Mouse (Mus musculus) T-helper 17 cell (primary cell): ENCODE results near the gene Bub1b.
"Not testable (repeated sequence)": the region's sequence is repeated elsewhere in the genome, so short reads cannot be mapped to it uniquely, and the experiment has no call there.

ENCODE experiments used
- in situ Hi-C, 2 experiments: fragments of 300-600 bp; cut with MboI, MseI; formaldehyde crosslinking; loops; 1 replicate in 1 of 2; 2 replicates in 1 of 2; pipeline ENCODE4 v1.15.1; 2025; ENCODE audit warnings: high pct_unique_total_duplicates in 2 of 2

Gene Bub1b

DNA sequence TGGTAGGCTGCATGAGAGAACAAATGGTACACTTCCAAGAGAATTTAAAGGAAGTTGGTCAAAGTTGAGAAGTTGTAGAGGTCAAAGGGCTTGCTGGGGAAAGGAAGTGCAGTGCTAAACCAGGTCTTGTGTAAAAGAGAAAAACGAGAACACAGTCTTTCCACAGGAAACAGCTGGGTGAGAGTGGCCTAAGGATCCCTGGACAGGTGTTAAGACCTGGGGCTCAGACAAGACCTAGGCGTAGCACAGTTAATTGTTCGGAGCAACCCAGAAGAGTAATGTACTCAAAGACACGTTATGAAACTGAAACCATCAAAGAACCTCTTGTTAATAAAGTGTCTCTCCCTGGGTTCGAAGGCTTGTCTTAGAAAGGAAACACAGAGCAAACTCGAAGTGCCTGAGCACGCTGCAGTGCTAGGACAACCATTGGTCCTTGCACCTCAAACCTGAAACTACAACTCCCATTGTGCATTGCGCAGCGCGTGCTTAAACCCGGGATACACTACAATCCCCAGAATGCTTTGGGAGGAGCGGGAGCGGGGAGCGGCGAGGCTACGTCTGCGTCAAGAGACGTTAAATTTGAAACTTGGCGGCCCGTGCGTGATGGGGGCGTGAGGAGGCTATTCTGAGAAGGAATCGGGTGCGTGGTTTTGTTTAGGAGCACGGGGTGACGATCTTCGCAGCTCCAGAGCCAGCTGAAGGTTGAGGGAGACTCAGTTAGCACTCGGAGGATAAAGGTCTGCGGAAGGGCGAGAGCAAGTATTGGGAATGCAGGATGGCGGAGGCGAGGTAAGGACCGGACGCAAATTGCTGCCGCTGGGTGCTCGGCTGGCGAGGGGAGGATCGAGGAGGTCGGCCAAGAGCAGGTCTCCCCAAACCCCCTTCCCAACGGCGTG is at the start of gene Bub1b:
Gene Bub1b (plus strand): TSS at position 539 of the 896 bp plus-strand sequence.
- in situ Hi-C loops = no loop called here

DNA sequence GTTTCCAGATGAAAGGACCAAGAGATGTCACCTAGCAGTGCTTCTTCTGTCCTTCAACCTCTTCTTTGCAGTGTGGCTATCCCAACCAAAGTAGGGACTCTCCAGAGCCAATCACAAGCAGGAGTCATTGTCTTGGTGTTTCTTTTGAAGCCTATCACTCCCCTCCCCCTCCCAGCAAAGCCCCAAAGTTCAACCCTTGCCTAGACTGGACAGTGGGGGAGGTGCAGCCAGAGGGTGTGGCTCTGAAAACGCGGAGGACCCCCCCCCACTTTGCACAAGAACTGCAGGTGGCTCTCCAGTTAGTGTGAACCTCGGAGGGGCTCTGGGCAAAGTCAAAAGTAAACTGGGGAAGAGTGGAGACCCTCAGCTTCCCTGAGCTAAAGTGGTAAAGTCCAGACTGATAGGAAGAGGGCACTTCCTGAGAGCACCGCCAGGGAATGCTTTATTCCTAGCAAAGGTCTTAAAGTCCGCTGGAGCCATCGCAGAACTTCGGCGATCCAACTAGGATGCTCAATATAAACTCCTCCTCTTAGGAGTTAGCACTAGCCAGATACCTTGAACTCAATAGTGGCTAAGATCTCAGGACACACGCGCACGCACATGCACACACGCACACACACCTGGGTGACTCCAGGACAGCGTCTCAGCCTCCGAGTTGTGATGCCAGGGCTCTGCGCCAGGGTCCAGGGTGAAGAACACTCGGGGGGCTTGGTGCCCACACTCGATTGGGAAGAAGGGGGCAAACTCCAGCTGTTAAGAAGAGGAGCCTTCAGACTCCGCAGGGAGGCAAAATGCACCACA is 49.4 kb upstream of the Bub1b start:
- in situ Hi-C loops = no loop called here

DNA sequence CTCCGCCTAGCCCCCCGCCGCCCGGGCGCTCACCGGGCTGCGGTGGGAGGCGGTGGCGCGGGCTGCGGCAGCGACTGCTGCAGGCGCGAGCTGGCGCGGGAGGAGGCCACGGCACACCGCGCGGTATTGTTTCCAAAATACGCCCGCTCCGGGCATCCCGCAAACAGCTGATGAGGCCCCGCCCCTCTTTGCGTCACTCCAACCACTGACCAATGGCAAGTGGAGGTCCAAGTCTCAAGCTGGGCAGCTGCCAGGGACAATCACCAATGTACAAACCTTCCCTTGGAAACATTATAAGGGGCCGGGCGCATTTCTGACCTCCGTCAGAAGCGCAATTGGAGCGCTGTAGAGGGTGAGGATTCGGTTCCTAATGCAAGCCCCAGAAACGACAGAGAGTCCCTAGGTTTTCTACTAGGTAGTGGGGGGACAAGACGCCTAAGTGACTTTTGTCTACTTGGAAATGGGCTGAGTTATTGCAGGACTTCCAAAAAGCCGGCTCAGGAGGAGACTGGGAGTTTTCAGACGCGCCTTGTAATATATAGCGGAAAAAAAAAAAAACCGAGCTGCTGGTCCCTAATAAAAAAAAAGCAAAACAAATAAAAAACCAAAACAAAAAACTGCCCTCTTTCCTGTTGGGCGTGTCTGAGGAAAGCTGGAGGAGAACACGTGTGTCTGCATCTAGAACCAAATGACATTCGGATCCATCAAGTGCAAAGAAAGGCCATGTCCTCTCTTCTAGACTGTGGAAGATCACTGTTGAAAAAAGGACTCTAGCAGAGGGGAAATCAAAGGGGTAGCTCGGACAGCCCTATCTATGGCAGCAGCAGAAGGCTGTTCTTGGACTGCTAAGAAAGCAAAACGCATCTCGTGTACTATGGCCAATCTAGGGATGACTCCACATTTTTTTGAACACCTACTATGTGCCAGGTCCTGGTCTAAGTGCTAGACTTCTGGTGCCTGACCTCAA is 48.2 kb upstream of the Bub1b start, which contains the start of gene Bmf:
Gene Bmf (minus strand): TSS at position 181 of the 967 bp plus-strand sequence.
- in situ Hi-C loops = no loop called here

DNA sequence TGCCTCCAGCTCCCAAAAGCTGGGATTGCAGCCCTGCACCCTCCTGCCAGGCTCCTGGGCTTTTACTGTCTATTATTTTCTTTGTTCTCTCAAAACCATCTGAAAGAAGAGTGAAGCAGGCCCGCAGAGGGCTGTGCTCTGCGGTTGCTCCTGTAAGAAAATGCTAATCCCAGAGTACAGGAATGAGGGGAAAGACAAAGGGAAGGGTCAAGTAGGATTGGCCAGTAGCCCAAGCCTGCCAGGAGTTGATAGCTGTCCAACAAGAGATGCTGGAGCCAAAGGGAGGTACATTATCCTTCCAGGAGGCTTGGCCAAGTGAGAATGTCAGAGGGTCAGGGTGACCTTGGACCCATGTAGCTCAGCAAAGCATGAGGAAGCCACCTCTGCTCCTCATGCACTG is 46.4 kb upstream of the Bub1b start:
- in situ Hi-C loops = no loop called here

- in situ Hi-C loops = not testable (repeated sequence)
Observed at GRCm38 (mm10) chr2:118554356-118554990, 43.5 kb upstream of the Bub1b start.

GRCm38 (mm10) chr2:118558426-118558825 is 39.6 kb upstream of the Bub1b start:
- in situ Hi-C loops = no loop called here

DNA sequence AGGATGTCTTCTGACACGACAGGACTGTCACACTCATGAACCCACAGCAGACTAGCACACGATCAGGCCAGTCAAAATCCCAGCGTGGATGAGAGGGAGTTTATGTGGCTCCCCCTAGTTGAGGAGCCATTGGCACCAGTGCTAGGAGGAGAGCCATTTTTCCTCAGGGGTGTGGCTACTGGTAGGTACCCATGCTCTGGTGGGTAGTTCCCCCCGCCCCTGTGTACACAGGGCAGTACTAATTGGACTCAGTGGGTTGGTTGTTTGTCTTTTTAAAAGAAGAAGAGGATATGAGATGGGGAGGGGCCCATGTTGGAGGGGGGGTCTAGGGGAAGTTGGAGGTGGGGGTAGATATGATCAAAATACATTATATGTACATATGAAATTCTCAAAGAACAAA is 36.0 kb upstream of the Bub1b start:
- in situ Hi-C loops = no loop called here

GRCm38 (mm10) chr2:118562431-118562830 is 35.6 kb upstream of the Bub1b start:
- in situ Hi-C loops = no loop called here

DNA sequence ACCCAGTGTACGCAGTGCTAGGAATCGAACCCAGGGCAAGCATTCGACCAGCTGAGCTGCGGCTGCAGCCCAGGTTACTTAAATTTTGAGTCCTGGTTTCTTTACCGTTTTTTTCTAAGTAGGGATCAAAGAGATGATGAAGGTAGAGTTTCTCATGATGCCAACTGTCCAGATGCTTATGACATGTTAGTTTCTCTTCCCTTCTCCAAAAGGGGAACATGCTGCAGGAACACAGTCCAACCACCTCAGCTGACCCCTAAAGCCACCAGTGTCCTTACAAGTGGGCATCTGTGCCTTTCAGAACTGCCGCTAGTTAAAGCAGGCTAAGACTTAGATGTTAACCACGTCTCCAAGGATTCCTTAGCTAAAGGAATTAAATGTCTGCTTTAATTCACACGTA is 30.8 kb upstream of the Bub1b start:
- in situ Hi-C loops = no loop called here

DNA sequence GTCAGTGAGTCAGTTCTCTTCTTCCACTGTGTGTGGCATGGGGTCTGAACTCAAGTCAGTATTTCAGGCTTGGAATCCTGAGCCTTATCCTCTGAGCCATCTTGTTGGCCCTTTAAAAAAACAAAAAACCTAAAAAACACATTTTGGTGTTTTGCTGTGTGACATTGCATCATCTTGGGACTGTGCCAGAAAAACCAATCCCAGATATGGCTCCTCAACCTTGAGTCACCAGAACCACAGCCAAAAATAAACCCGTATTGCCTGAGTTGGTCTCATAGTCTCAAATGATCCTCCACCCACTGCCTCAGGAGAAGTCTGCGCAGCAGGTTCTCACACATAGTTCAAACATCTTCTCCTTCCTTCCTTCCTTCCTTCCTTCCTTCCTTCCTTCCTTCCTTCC is 27.1 kb upstream of the Bub1b start:
- in situ Hi-C loops = no loop called here

GRCm38 (mm10) chr2:118572183-118572836 is 25.7 kb upstream of the Bub1b start:
- in situ Hi-C loops = no loop called here

- in situ Hi-C loops = no loop called here
Observed at GRCm38 (mm10) chr2:118573135-118573534, 24.9 kb upstream of the Bub1b start.

- in situ Hi-C loops = no loop called here
Observed at GRCm38 (mm10) chr2:118586013-118586412, 12.0 kb upstream of the Bub1b start.

GRCm38 (mm10) chr2:118587686-118588085 is 10.3 kb upstream of the Bub1b start:
- in situ Hi-C loops = no loop called here

DNA sequence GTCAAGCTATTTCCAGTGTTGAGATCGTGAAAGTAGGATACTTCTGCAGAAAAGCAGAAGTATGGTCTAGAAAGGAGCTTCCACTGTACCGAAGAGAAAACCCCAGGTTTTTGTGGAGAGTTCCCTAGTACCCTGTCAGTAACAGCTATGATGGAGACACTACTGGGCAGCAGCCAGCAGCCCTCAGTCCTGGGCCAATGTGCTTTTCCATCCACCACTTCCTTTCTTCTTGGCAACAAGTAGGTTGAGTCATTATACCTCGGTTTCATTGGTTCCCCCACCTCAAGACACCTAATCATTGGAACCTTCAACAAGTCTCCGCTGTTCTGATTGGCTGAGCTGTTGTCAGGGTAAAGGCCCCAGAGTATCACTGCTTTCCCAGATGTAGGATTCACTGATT is 6.9 kb upstream of the Bub1b start:
- in situ Hi-C loops = no loop called here

DNA sequence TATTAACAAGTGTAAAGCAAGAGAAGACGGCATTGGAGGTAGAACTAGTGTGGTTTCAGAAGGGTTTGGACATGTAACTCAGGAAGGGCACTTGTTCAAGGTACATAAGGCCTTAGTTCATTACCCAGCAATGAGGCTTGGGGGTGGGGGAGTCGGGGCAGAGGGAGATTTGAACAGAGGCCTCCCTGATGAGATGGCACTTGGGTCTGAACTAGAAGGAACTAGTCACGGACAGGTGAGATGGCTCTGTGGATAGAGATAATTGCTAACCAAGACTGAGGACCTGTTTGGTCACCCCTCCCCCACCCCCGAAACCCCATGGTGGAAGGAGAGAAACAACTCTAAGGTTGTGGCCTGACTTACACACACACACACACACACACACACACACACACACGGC is 1.1 kb downstream of the Bub1b start:
- in situ Hi-C loops = no loop called here

- in situ Hi-C loops = loop anchor here (5.0 kb wide), 2 partner anchors 59 to 114 kb away; no protein-coding TSS in a partner anchor
Observed at GRCm38 (mm10) chr2:118601599-118602263, 3.7 kb downstream of the Bub1b start.

GRCm38 (mm10) chr2:118604091-118604490 is 6.1 kb downstream of the Bub1b start:
- in situ Hi-C loops = loop anchor here (5.0 kb wide), 2 partner anchors 62 to 117 kb away; no protein-coding TSS in a partner anchor

- in situ Hi-C loops = no loop called here
Observed at GRCm38 (mm10) chr2:118606032-118606431, 8.0 kb downstream of the Bub1b start.

GRCm38 (mm10) chr2:118606976-118607375 is 9.0 kb downstream of the Bub1b start:
- in situ Hi-C loops = no loop called here
